Mouse (Mus musculus) myocyte (in vitro differentiated cells): ENCODE results near the gene Gpr4. TPM values are rescaled to one million over a fixed set of nuclear protein-coding genes. Genes with fewer than 3 reads are reported as not detected.

Experiments used
- H3K27me3 ChIP-seq: one replicate; pipeline ENCODE4 v1.6.1; 2011; ENCODE audit not compliant: control insufficient read depth, insufficient read depth, insufficient read length
- H3K36me3 ChIP-seq: one replicate; pipeline ENCODE4 v1.6.1; 2011; ENCODE audit not compliant: control insufficient read depth, insufficient read depth
- H3K4me2 ChIP-seq: one replicate; pipeline ENCODE4 v1.6.1; 2011; ENCODE audit warnings: low read depth, control low read depth
- H3K4me3 ChIP-seq: one replicate; pipeline ENCODE4 v1.5.1; 2011; ENCODE audit warnings: mild to moderate bottlenecking, control low read depth, moderate library complexity
- H3K79me2 ChIP-seq: one replicate; pipeline ENCODE4 v1.6.1; 2011; ENCODE audit not compliant: control insufficient read depth, insufficient read depth
- H3ac ChIP-seq: one replicate; pipeline ENCODE4 v1.6.1; 2011; ENCODE audit not compliant: control insufficient read depth, insufficient read length
- CEBPB ChIP-seq: IDR thresholded peaks from 2 replicates; pipeline ENCODE4 v1.6.1; 2011; ENCODE audit warnings: mild to moderate bottlenecking, moderate library complexity; ENCODE audit not compliant: poor library complexity, insufficient read depth, severe bottlenecking
- E2F4 ChIP-seq: IDR thresholded peaks from one replicate; pipeline ENCODE4 v1.6.1; 2011; ENCODE audit warnings: mild to moderate bottlenecking, control low read depth, moderate library complexity; ENCODE audit not compliant: insufficient read depth
- MAX ChIP-seq: IDR thresholded peaks from one replicate; pipeline ENCODE4 v1.6.1; 2011; ENCODE audit warnings: low read depth, mild to moderate bottlenecking, control low read depth
- MYOD1 ChIP-seq, 3 experiments: IDR thresholded peaks; one replicate each; pipeline ENCODE4 v1.6.1; 2011; ENCODE audit warnings: control low read depth in 2 of 3, low read depth in 2 of 3, mild to moderate bottlenecking in 2 of 3, moderate library complexity in 1 of 3; ENCODE audit not compliant: insufficient read length in 2 of 3, control insufficient read depth in 1 of 3
- MYOG ChIP-seq, 3 experiments: IDR thresholded peaks; one replicate each; pipeline ENCODE4 v1.6.1; 2011; ENCODE audit warnings: control low read depth in 2 of 3, low read depth in 2 of 3, mild to moderate bottlenecking in 2 of 3; ENCODE audit not compliant: insufficient read length in 2 of 3, control insufficient read depth in 1 of 3, insufficient read depth in 1 of 3
- POLR2A ChIP-seq: IDR thresholded peaks from one replicate; pipeline ENCODE4 v1.6.1; 2011; ENCODE audit warnings: low read depth, mild to moderate bottlenecking, control low read depth, moderate library complexity; ENCODE audit not compliant: insufficient read length
- POLR2AphosphoS2 ChIP-seq: IDR thresholded peaks from one replicate; pipeline ENCODE4 v1.6.1; 2011; ENCODE audit warnings: low read depth, control low read depth; ENCODE audit not compliant: insufficient read length
- REST ChIP-seq: IDR thresholded peaks from one replicate; pipeline ENCODE4 v1.6.1; 2011; ENCODE audit warnings: mild to moderate bottlenecking, control low read depth, moderate library complexity; ENCODE audit not compliant: insufficient read depth, insufficient read length
- SRF ChIP-seq: IDR thresholded peaks from one replicate; pipeline ENCODE4 v1.6.1; 2011; ENCODE audit warnings: low read depth; ENCODE audit not compliant: control insufficient read depth, insufficient read length
- TCF12 ChIP-seq: IDR thresholded peaks from one replicate; pipeline ENCODE4 v1.6.1; 2011; ENCODE audit warnings: mild to moderate bottlenecking, control low read depth; ENCODE audit not compliant: poor library complexity, insufficient read depth, severe bottlenecking
- TCF3 ChIP-seq: IDR thresholded peaks from one replicate; pipeline ENCODE4 v1.6.1; 2011; ENCODE audit warnings: low read depth, control low read depth; ENCODE audit not compliant: insufficient read length
- USF1 ChIP-seq: IDR thresholded peaks from one replicate; pipeline ENCODE4 v1.6.1; 2011; ENCODE audit warnings: low read depth, mild to moderate bottlenecking, control low read depth, moderate library complexity
- polyA plus RNA-seq: library from polyadenylated mRNA; unstranded; fragments of >200 nt; fragmentation: generic; extraction: Trizol; gene quantifications from one replicate; pipeline ENCODE4 v1.2.1, GENCODE M21; 2012; ENCODE audit warnings: missing spikeins

The Gpr4 gene
- polyA plus RNA-seq, 1 experiment: 0.10 TPM

GRCm38 (mm10) chr7:19235092-19235671 lies 22.8 kb downstream of the Gpr4 start:
- no peak for TF ChIP-seq SRF
- TF ChIP-seq POLR2AphosphoS2: no peak
- no peak for TF ChIP-seq USF1
- TF ChIP-seq TCF3: no peak
- no peak for TF ChIP-seq CEBPB
- TF ChIP-seq E2F4: no peak
- no peak for TF ChIP-seq POLR2A
- no peak for TF ChIP-seq TCF12
- no peak for TF ChIP-seq MAX
- TF ChIP-seq MYOG (IDR thresholded peaks at IDR 0.05; ENCODE audit: control insufficient read depth in 1 of 3, insufficient read depth in 1 of 3, insufficient read length in 2 of 3, low read depth in 2 of 3): no peak
- no peak for TF ChIP-seq REST
- TF ChIP-seq MYOD1 (IDR thresholded peaks at IDR 0.05; ENCODE audit: control insufficient read depth in 1 of 3, insufficient read length in 2 of 3, low read depth in 2 of 3): no peak
- Histone ChIP-seq H3ac (no peak overlapping the region), H3K36me3 (no peaks in the 10 kb centered on the region), H3K27me3 (no peaks in the 10 kb centered on the region), H3K79me2 (peaks cover 61% of the 10 kb centered on the region), H3K4me3 (no peak overlapping the region), H3K4me2 (no peak overlapping the region)

- H3K79me2 ChIP-seq: peaks cover 49% of the 10 kb centered on the region
- TF ChIP-seq MAX: no peak
- H3K36me3 ChIP-seq: no peaks in the 10 kb centered on the region
- no peak overlapping the region for H3ac ChIP-seq
- H3K27me3 ChIP-seq: no peaks in the 10 kb centered on the region
- H3K4me3 ChIP-seq: no peak overlapping the region
- no peak overlapping the region for H3K4me2 ChIP-seq
Observed at GRCm38 (mm10) chr7:19236411-19236810, 24.1 kb downstream of the Gpr4 start.

GRCm38 (mm10) chr7:19238344-19238743 lies 26.0 kb downstream of the Gpr4 start:
- Histone ChIP-seq H3K36me3 (no peaks in the 10 kb centered on the region), H3ac (no peak overlapping the region), H3K4me2 (no peak overlapping the region), H3K79me2 (peaks cover 46% of the 10 kb centered on the region), H3K4me3 (no peak overlapping the region), H3K27me3 (no peaks in the 10 kb centered on the region)
- TF ChIP-seq TCF12: no peak
- TF ChIP-seq MYOG (IDR thresholded peaks at IDR 0.05; ENCODE audit: control insufficient read depth in 1 of 3, insufficient read depth in 1 of 3, insufficient read length in 2 of 3, low read depth in 2 of 3): no peak
- TF ChIP-seq SRF: no peak
- no peak for TF ChIP-seq REST
- no peak for TF ChIP-seq USF1
- TF ChIP-seq POLR2A: no peak
- no peak for TF ChIP-seq E2F4
- TF ChIP-seq TCF3: no peak
- TF ChIP-seq MYOD1 (IDR thresholded peaks at IDR 0.05; ENCODE audit: control insufficient read depth in 1 of 3, insufficient read length in 2 of 3, low read depth in 2 of 3): no peak
- no peak for TF ChIP-seq MAX
- no peak for TF ChIP-seq POLR2AphosphoS2
- no peak for TF ChIP-seq CEBPB

GRCm38 (mm10) chr7:19239423-19239822 lies 27.1 kb downstream of the Gpr4 start:
- H3K4me3 ChIP-seq: no peak overlapping the region
- H3K79me2 ChIP-seq: peaks cover 38% of the 10 kb centered on the region
- TF ChIP-seq MAX (no peak), REST (no peak), CEBPB (no peak), TCF3 (no peak), MYOD1 (IDR thresholded peaks at IDR 0.05; ENCODE audit: control insufficient read depth in 1 of 3, insufficient read length in 2 of 3, low read depth in 2 of 3) (no peak), POLR2A (no peak), SRF (no peak), USF1 (no peak), E2F4 (no peak), MYOG (IDR thresholded peaks at IDR 0.05; ENCODE audit: control insufficient read depth in 1 of 3, insufficient read depth in 1 of 3, insufficient read length in 2 of 3, low read depth in 2 of 3) (no peak), POLR2AphosphoS2 (no peak), TCF12 (no peak)
- no peak overlapping the region for H3ac ChIP-seq
- no peaks in the 10 kb centered on the region for H3K36me3 ChIP-seq
- no peak overlapping the region for H3K4me2 ChIP-seq
- H3K27me3 ChIP-seq: no peaks in the 10 kb centered on the region

DNA sequence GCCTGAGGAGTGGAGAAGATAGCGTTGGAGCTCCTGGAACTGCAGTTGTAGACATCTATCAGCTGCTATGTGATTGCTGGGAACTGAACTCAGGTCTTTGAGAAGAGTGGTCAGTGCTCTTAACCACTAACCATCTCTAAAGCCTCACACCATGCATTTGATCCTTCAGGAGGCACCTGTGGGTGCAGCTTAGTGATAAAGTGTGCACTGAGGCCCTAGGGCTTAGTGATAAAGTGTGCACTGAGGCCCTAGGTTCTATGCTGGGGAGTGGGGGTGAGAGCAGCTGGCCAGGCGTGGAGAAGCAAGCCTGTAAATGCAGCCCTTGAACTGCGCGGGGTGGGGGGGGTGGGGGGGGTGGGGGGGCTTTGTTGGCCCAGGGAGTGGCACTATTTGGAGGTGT lies 27.6 kb downstream of the Gpr4 start:
- Histone ChIP-seq H3K36me3 (no peaks in the 10 kb centered on the region), H3ac (no peak overlapping the region), H3K79me2 (peaks cover 36% of the 10 kb centered on the region), H3K27me3 (no peaks in the 10 kb centered on the region), H3K4me2 (peak overlapping the region; percentile 5), H3K4me3 (no peak overlapping the region)
- no peak for TF ChIP-seq SRF
- TF ChIP-seq REST: no peak
- TF ChIP-seq E2F4: no peak
- no peak for TF ChIP-seq MYOD1 (IDR thresholded peaks at IDR 0.05; ENCODE audit: control insufficient read depth in 1 of 3, insufficient read length in 2 of 3, low read depth in 2 of 3)
- no peak for TF ChIP-seq TCF3
- TF ChIP-seq MAX: no peak
- TF ChIP-seq POLR2A: no peak
- TF ChIP-seq USF1: no peak
